Mouse (Mus musculus) embryo, embryonic 11.5 days (tissue): ENCODE data around the gene Gm39566.
A peak's percentile ranks its signal among the peaks of the same experiment; 100 is the strongest.
"Not testable (repeated sequence)": the region's sequence is repeated elsewhere in the genome, so short reads cannot be mapped to it uniquely, and the experiment has no call there.

ENCODE experiments used
- DNase-seq: peaks from one replicate; pipeline ENCODE4 v3.0.0-alpha.2; 2012; ENCODE audit warnings: low read depth, low spot score

The Gm39566 gene

GRCm38 (mm10) chr11:69815155-69815554 lies at the start of gene Gm39566:
Gm39566 (minus strand) TSS chr11:69815298.
- DNase-seq, result no peak

- DNase-seq, result no peak
Measured at GRCm38 (mm10) chr11:69864138-69864860, 49.2 kb upstream of the Gm39566 start.

- DNase-seq, result not testable (repeated sequence)
Measured at GRCm38 (mm10) chr11:69863729-69864128, 48.6 kb upstream of the Gm39566 start.

GRCm38 (mm10) chr11:69858113-69858998 lies 43.3 kb upstream of the Gm39566 start, which contains the start of gene Tnk1:
Tnk1 (minus strand) TSS chr11:69858730.
- no peak for DNase-seq

- DNase-seq, result no peak
Measured at GRCm38 (mm10) chr11:69855347-69855746, 40.2 kb upstream of the Gm39566 start.

GRCm38 (mm10) chr11:69854680-69855079 lies 39.6 kb upstream of the Gm39566 start:
- no peak for DNase-seq

GRCm38 (mm10) chr11:69853994-69854393 lies 38.9 kb upstream of the Gm39566 start:
- DNase-seq, result no peak

- DNase-seq, result no peak
Measured at GRCm38 (mm10) chr11:69850754-69851153, 35.7 kb upstream of the Gm39566 start.

GRCm38 (mm10) chr11:69849884-69850283 lies 34.8 kb upstream of the Gm39566 start:
- no peak for DNase-seq

- no peak for DNase-seq
Measured at GRCm38 (mm10) chr11:69849128-69849527, 34.0 kb upstream of the Gm39566 start.

GRCm38 (mm10) chr11:69848021-69848420 lies 32.9 kb upstream of the Gm39566 start:
- DNase-seq, result no peak

GRCm38 (mm10) chr11:69846738-69847688 lies 31.9 kb upstream of the Gm39566 start:
- DNase-seq, result no peak

GRCm38 (mm10) chr11:69846198-69846680 lies 31.1 kb upstream of the Gm39566 start, which contains the start of gene Plscr3:
Plscr3 (plus strand) TSS chr11:69846376.
- DNase-seq, result peak; percentile 89

GRCm38 (mm10) chr11:69838714-69839104 lies 23.6 kb upstream of the Gm39566 start:
- DNase-seq, result no peak

- peak; percentile 93 for DNase-seq
Measured at GRCm38 (mm10) chr11:69837952-69838713, 23.0 kb upstream of the Gm39566 start, which contains the start of gene Tmem256. Tmem256 (plus strand) TSS chr11:69838514.

GRCm38 (mm10) chr11:69837604-69837951 lies 22.5 kb upstream of the Gm39566 start, which contains the start of gene Nlgn2:
Nlgn2 (minus strand) TSS chr11:69837784.
- DNase-seq, result no peak

GRCm38 (mm10) chr11:69836703-69837576 lies 21.8 kb upstream of the Gm39566 start:
- DNase-seq, result no peak

- no peak for DNase-seq
Measured at GRCm38 (mm10) chr11:69835966-69836335, 20.9 kb upstream of the Gm39566 start.

GRCm38 (mm10) chr11:69835326-69835965 lies 20.3 kb upstream of the Gm39566 start:
- DNase-seq, result no peak
